Mouse (Mus musculus) embryonic facial prominence, embryonic 10.5 days (tissue): ENCODE measurements around the gene Fam206a. TPM values are rescaled to one million over a fixed set of nuclear protein-coding genes. Genes with fewer than 3 reads are reported as not detected.
A peak's percentile ranks its signal among the peaks of the same experiment; 100 is the strongest.

Experiments
- DNase-seq: peaks from one replicate; pipeline ENCODE4 v3.0.0-alpha.2; 2017; ENCODE audit warnings: low spot score
- H3K27ac ChIP-seq: fragments of 300-500 bp; sonication (generic); replicated peaks from 2 replicates; pipeline ENCODE4 v1.5.1; 2016; ENCODE audit warnings: mild to moderate bottlenecking
- H3K27me3 ChIP-seq: fragments of 300-500 bp; sonication (generic); replicated peaks from 2 replicates; pipeline ENCODE4 v1.6.1; 2016; ENCODE audit warnings: low read depth, mild to moderate bottlenecking; ENCODE audit not compliant: poor library complexity, severe bottlenecking
- H3K36me3 ChIP-seq: fragments of 300-500 bp; sonication (generic); replicated peaks from 2 replicates; pipeline ENCODE4 v1.6.1; 2016; ENCODE audit warnings: mild to moderate bottlenecking, moderate library complexity
- H3K4me1 ChIP-seq: fragments of 300-500 bp; sonication (generic); 2 replicates; pipeline ENCODE4 v1.6.1; 2016
- H3K4me3 ChIP-seq: fragments of 300-500 bp; sonication (generic); 2 replicates; pipeline ENCODE4 v1.5.1; 2016; ENCODE audit warnings: mild to moderate bottlenecking, moderate library complexity
- H3K9me3 ChIP-seq: fragments of 300-500 bp; sonication (generic); 2 replicates; pipeline ENCODE4 v1.6.1; 2016; ENCODE audit warnings: mild to moderate bottlenecking
- WGBS: fragments of 180-500 bp; shearing (Covaris S2); methylation state at CpG from one replicate; pipeline ENCODE4 v1.1.7; 2016; 5-methylcytosine and 5-hydroxymethylcytosine counted together
- polyA plus RNA-seq: library from polyadenylated mRNA; unstranded; fragments of >200 nt; fragmentation: Nextera tagmentation; extraction: Ambion mirVana; gene quantifications from 2 replicates; pipeline ENCODE4 v1.2.1, GENCODE M21; 2016

The Fam206a gene
- polyA plus RNA-seq, 1 experiment from 2014 or later: 28.1 TPM

GRCm38 (mm10) chr4:56847400-56847799 lies 45.3 kb downstream of the Fam206a start:
- H3K4me3 ChIP-seq: no peak overlapping the region

GRCm38 (mm10) chr4:56848044-56848443 lies 45.9 kb downstream of the Fam206a start:
- Histone ChIP-seq H3K9me3 (peaks cover 10% of the 10 kb centered on the region; the same call in 1 of the 2 replicates), H3K27me3 (no peaks in the 10 kb centered on the region), H3K4me3 (no peak overlapping the region), H3K4me1 (peaks cover 9% of the 10 kb centered on the region), H3K27ac (no peak overlapping the region), H3K36me3 (peaks cover 36% of the 10 kb centered on the region)
- WGBS: 84% methylated on average over 6 of the region's 6 CpGs
- DNase-seq: no peak

More at GRCm38 (mm10) chr4:56847400-56847799, 45.3 kb downstream of the Fam206a start:
- Histone ChIP-seq H3K4me1 (peaks cover 9% of the 10 kb centered on the region), H3K27me3 (no peaks in the 10 kb centered on the region), H3K36me3 (peaks cover 42% of the 10 kb centered on the region), H3K27ac (no peak overlapping the region), H3K9me3 (peaks cover 10% of the 10 kb centered on the region; the same call in 1 of the 2 replicates)
- no peak for DNase-seq
- 91% methylated on average over 3 of the region's 3 CpGs for WGBS

GRCm38 (mm10) chr4:56850724-56851123 lies 48.6 kb downstream of the Fam206a start:
- peaks cover 9% of the 10 kb centered on the region for H3K4me1 ChIP-seq
- H3K27me3 ChIP-seq: no peaks in the 10 kb centered on the region
- peaks cover 12% of the 10 kb centered on the region for H3K36me3 ChIP-seq
- H3K27ac ChIP-seq: no peak overlapping the region
- no peak overlapping the region for H3K4me3 ChIP-seq
- DNase-seq: peak; percentile 26
- WGBS: 32% methylated on average over 6 of the region's 6 CpGs
- H3K9me3 ChIP-seq: no peaks in the 10 kb centered on the region

- Histone ChIP-seq H3K9me3 (no peaks in the 10 kb centered on the region), H3K27ac (no peak overlapping the region), H3K4me1 (peaks cover 12% of the 10 kb centered on the region), H3K27me3 (no peaks in the 10 kb centered on the region), H3K4me3 (no peak overlapping the region), H3K36me3 (no peaks in the 10 kb centered on the region)
- DNase-seq: no peak
- 97% methylated on average over 5 of the region's 5 CpGs for WGBS
These were observed 53.8 kb downstream of the Fam206a start for GRCm38 (mm10) chr4:56855935-56856334.

GRCm38 (mm10) chr4:56856371-56856949 lies 54.3 kb downstream of the Fam206a start:
- peaks cover 8% of the 10 kb centered on the region; the same call in 1 of the 2 replicates for H3K4me1 ChIP-seq
- DNase-seq: no peak
- 87% methylated on average over 8 of the region's 8 CpGs for WGBS

GRCm38 (mm10) chr4:56858733-56859132 lies 56.6 kb downstream of the Fam206a start:
- Histone ChIP-seq H3K4me1 (peaks cover 16% of the 10 kb centered on the region), H3K4me3 (no peak overlapping the region), H3K27ac (no peak overlapping the region), H3K36me3 (no peaks in the 10 kb centered on the region), H3K27me3 (no peaks in the 10 kb centered on the region), H3K9me3 (no peaks in the 10 kb centered on the region)
- no peak for DNase-seq
- 54% methylated on average over 9 of the region's 9 CpGs for WGBS

More at GRCm38 (mm10) chr4:56856371-56856949, 54.3 kb downstream of the Fam206a start:
- Histone ChIP-seq H3K9me3 (no peaks in the 10 kb centered on the region), H3K27me3 (no peaks in the 10 kb centered on the region), H3K36me3 (no peaks in the 10 kb centered on the region), H3K27ac (no peak overlapping the region), H3K4me3 (no peak overlapping the region)

Other genes with a start within 250 kb of the Fam206a start
- gene Gm26657, start 62.3 kb upstream of the Fam206a start, polyA plus RNA-seq: not detected in 2 replicates
- not detected in 2 replicates for gene Actl7b, start 60.9 kb upstream of the Fam206a start, polyA plus RNA-seq
- gene Actl7a, start 58.9 kb upstream of the Fam206a start, polyA plus RNA-seq: not detected in 2 replicates
- gene Elp1, start within 50 bp of the Fam206a start, polyA plus RNA-seq: 92.5 and 92.9 TPM in 2 replicates
- gene Ctnnal1, start 62.8 kb downstream of the Fam206a start, polyA plus RNA-seq: 37.1 and 39.4 TPM in 2 replicates
- 14.2 and 14.9 TPM in 2 replicates for gene Tmem245, start 145.1 kb downstream of the Fam206a start, polyA plus RNA-seq
- gene Frrs1l, start 188.0 kb downstream of the Fam206a start, polyA plus RNA-seq: 0.80 and 1.4 TPM in 2 replicates